Mouse (Mus musculus): Measurements from ENCODE around the gene Rgp1.

DNA sequence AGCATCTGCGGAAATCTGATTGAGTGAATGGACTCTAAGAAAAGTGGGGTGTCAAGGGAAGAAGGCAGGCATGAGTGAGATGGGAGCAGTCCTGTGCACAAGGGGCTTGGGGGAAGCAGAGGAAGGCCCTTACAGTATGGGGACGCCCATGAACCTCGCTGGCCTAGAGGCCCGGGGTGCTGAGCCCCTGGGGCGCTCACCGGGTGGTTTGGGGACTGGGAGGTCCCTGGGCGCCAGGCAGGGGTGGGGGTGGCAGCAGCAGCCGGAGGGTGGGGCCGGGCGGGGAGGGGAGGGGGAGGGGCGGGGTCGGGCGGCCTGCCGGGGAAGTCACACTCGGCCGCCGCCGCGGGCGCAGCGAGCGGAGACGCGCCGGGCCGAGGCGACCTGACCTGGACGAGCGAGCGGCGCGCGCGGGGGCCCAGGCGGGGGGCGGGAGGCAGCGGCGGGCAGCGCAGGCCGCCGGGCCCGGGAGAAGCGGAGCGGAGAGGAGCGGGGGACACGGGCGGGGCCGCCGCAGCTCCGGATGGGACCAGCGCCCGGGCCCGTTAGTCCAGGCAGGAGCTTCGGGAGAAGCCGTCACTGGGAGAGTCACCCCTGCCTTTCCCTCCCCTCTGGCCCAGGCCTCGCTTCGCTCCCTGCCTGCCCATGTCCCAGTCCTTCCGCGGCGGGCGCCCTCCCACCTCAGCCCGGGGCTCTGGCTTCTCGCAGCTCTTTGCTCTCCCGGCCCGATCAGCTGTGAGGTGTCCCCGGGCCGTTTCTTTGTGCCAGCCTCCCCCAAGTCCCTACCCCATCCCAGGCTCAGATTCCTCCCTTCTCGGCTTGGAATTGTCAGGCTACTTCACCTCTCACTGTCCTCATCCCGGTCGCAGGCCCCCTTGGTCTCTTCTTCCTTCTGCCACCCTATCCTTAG, 52.8 kb downstream of the Rgp1 start, which contains the start of gene Npr2:
- no peak for TF ChIP-seq EP300 (IDR thresholded peaks at IDR 0.05; ENCODE audit: insufficient read depth, low read depth, low read length)
- TF ChIP-seq CTCF (IDR thresholded peaks at IDR 0.05; ENCODE audit: low read depth, low read length), result no peak

Data from ES-Bruce4 (cell line).